ENCODE assay signal across 14 mouse cellular contexts in the genomic region with DNA sequence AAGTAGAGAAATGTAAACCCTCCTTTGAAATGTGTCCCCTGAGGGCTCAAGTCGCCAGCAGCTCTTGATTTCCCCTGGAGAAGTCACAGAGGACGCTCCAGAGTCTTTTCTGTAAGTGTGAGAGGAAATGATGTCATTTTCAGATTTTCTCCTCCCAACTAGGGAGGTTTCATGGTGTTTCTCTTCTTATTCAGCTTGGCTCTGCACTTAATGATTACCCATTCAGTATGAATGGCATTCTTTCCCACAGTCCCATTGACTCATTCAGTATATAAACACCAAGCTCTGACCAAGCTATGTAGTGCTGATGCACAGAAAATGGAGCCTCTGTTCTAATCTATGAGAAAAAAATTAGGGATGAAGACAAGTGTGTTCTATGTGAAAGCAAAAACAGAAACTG.
"Had no signal": no experiment of that assay in that cellular context is flagged by ENCODE, and none has a peak within 500 bp of the region (broad histone marks: within the 10 kb centered on the region; RNA-seq: fewer than 3 reads in every experiment).

No protein-coding gene starts in this region.

- H3K27me3 ChIP-seq: megakaryocyte, embryonic 14.5 days; midbrain, embryonic 13.5 days; midbrain, embryonic 15.5 days; neural tube, embryonic 12.5 days; stomach, embryonic 15.5 days had no signal

- H3K4me3 ChIP-seq: megakaryocyte, embryonic 14.5 days; midbrain, embryonic 13.5 days; midbrain, embryonic 15.5 days; neural tube, embryonic 12.5 days; stomach, embryonic 15.5 days had no signal

- H3K36me3 ChIP-seq: midbrain, embryonic 13.5 days; midbrain, embryonic 15.5 days; neural tube, embryonic 12.5 days; stomach, embryonic 15.5 days had no signal

- H3K9ac ChIP-seq: lung, embryonic 14.5 days; midbrain, embryonic 13.5 days; midbrain, embryonic 15.5 days; neural tube, embryonic 12.5 days; stomach, embryonic 15.5 days had no signal

- H3K4me2 ChIP-seq: lung, embryonic 14.5 days; midbrain, embryonic 11.5 days; midbrain, embryonic 13.5 days; midbrain, embryonic 15.5 days; neural tube, embryonic 12.5 days; stomach, embryonic 15.5 days had no signal

- H3K9me3 ChIP-seq: midbrain, embryonic 13.5 days; midbrain, embryonic 15.5 days; neural tube, embryonic 12.5 days; stomach, embryonic 15.5 days had no signal

- H3K27ac ChIP-seq: macrophage; midbrain, embryonic 13.5 days; midbrain, embryonic 15.5 days; neural tube, embryonic 12.5 days; stomach, embryonic 15.5 days had no signal

- DNase-seq: lung, adult 18-20 months; lung, embryonic 14.5 days; lung, postnatal 10 days; right cerebral cortex, postnatal 14 days; thymus, adult 18-20 months; thymus, postnatal 14 days; thymus, postnatal 36 days had no signal

- ATAC-seq: midbrain, embryonic 13.5 days; midbrain, embryonic 15.5 days had no signal

- H3K4me1 ChIP-seq: megakaryocyte, embryonic 14.5 days; midbrain, embryonic 13.5 days; midbrain, embryonic 15.5 days; neural tube, embryonic 12.5 days; stomach, embryonic 15.5 days had no signal
